Mouse (Mus musculus) neural tube, embryonic 11.5 days (tissue): ENCODE data around the gene Atp6v0a1. TPM values are rescaled to one million over a fixed set of nuclear protein-coding genes. Genes with fewer than 3 reads are reported as not detected.
A peak's percentile ranks its signal among the peaks of the same experiment; 100 is the strongest.
"Not testable (repeated sequence)": the region's sequence is repeated elsewhere in the genome, so short reads cannot be mapped to it uniquely, and the experiment has no call there.

Experiments
- ATAC-seq: fragments of 200-750 bp; cut with Nextera tagmentation; 2 replicates; pipeline ENCODE4 v1.8.0; 2017; ENCODE audit warnings: moderate number of reproducible peaks, mild to moderate bottlenecking, moderate TSS enrichment, moderate library complexity; ENCODE audit not compliant: insufficient read depth, low FRiP score, low TSS enrichment
- DNase-seq: peaks from one replicate; pipeline ENCODE4 v3.0.0-alpha.2; 2015; ENCODE audit warnings: low spot score
- H3K27ac ChIP-seq: fragments of 300-500 bp; sonication (generic); 2 replicates; pipeline ENCODE4 v1.5.1; 2014; ENCODE audit warnings: low read depth, mild to moderate bottlenecking, low read length
- H3K27me3 ChIP-seq: fragments of 300-500 bp; sonication (generic); 2 replicates; pipeline ENCODE4 v1.6.1; 2014; ENCODE audit warnings: mild to moderate bottlenecking, low read length, mixed read lengths; ENCODE audit not compliant: control insufficient read depth, insufficient read depth
- H3K36me3 ChIP-seq: fragments of 300-500 bp; sonication (generic); 2 replicates; pipeline ENCODE4 v1.6.1; 2014; ENCODE audit warnings: mild to moderate bottlenecking, low read length, moderate library complexity, mixed read lengths; ENCODE audit not compliant: control insufficient read depth, insufficient read depth
- H3K4me1 ChIP-seq: fragments of 300-500 bp; sonication (generic); 2 replicates; pipeline ENCODE4 v1.6.1; 2014; ENCODE audit warnings: low read length, mixed read lengths; ENCODE audit not compliant: control insufficient read depth, insufficient read depth
- H3K4me2 ChIP-seq: fragments of 300-500 bp; sonication (generic); 2 replicates; pipeline ENCODE4 v1.6.1; 2014; ENCODE audit warnings: low read depth, mild to moderate bottlenecking, moderate library complexity
- H3K4me3 ChIP-seq: fragments of 300-500 bp; sonication (generic); 2 replicates; pipeline ENCODE4 v1.5.1; 2014; ENCODE audit warnings: low read depth, low read length
- H3K9ac ChIP-seq: fragments of 300-500 bp; sonication (generic); 2 replicates; pipeline ENCODE4 v1.6.1; 2014; ENCODE audit warnings: mild to moderate bottlenecking, low read length
- H3K9me3 ChIP-seq: fragments of 300-500 bp; sonication (generic); 2 replicates; pipeline ENCODE4 v1.6.1; 2016; ENCODE audit warnings: low read length; ENCODE audit not compliant: control insufficient read depth
- WGBS: fragments of 180-500 bp; shearing (Covaris S2); extraction: QIAGEN DNeasy Blood & Tissue Kit; methylation state at CpG from one replicate; pipeline ENCODE4 v1.1.7; 2014; 5-methylcytosine and 5-hydroxymethylcytosine counted together
- polyA plus RNA-seq: library from polyadenylated mRNA; unstranded; fragments of >200 nt; fragmentation: Nextera tagmentation; extraction: Ambion mirVana; gene quantifications from 2 replicates; pipeline ENCODE4 v1.2.1, GENCODE M21; 2014

The Atp6v0a1 gene
- polyA plus RNA-seq, 1 experiment from 2014 or later, result 54.1 TPM

- Histone ChIP-seq H3K4me2 (no peak overlapping the region), H3K36me3 (no peaks in the 10 kb centered on the region), H3K4me1 (no peaks in the 10 kb centered on the region), H3K9me3 (no peaks in the 10 kb centered on the region), H3K9ac (no peak overlapping the region), H3K4me3 (no peak overlapping the region), H3K27me3 (no peaks in the 10 kb centered on the region), H3K27ac (no peak overlapping the region)
- 59% methylated on average over 3 of the region's 3 CpGs for WGBS
- ATAC-seq (no peak), DNase-seq (no peak)
These were observed 10.0 kb upstream of the Atp6v0a1 start for GRCm38 (mm10) chr11:100999254-100999653.

- not testable (repeated sequence) for H3K9me3 ChIP-seq, ATAC-seq, H3K36me3 ChIP-seq, DNase-seq, H3K4me2 ChIP-seq, H3K4me1 ChIP-seq, H3K9ac ChIP-seq, H3K27me3 ChIP-seq, H3K4me3 ChIP-seq, H3K27ac ChIP-seq
- 92% methylated on average over 4 of the region's 6 CpGs for WGBS
These were observed 7.2 kb upstream of the Atp6v0a1 start for GRCm38 (mm10) chr11:101001875-101002552.

- no peaks in the 10 kb centered on the region for H3K4me1 ChIP-seq
- H3K27me3 ChIP-seq, result no peaks in the 10 kb centered on the region
- no peak overlapping the region for H3K4me3 ChIP-seq
- no peaks in the 10 kb centered on the region for H3K36me3 ChIP-seq
- no peak for DNase-seq
- no peak overlapping the region for H3K4me2 ChIP-seq
- WGBS, result 45% methylated on average over 3 of the region's 3 CpGs
- no peak for ATAC-seq
- H3K9me3 ChIP-seq, result no peaks in the 10 kb centered on the region
- no peak overlapping the region for H3K9ac ChIP-seq
- no peak overlapping the region for H3K27ac ChIP-seq
These were observed 6.1 kb upstream of the Atp6v0a1 start for GRCm38 (mm10) chr11:101003025-101003685.

- Histone ChIP-seq H3K27me3 (no peaks in the 10 kb centered on the region), H3K4me3 (peak overlapping the region; percentile 60), H3K4me2 (peak overlapping the region; percentile 72), H3K9me3 (no peaks in the 10 kb centered on the region), H3K36me3 (no peaks in the 10 kb centered on the region), H3K9ac (peak overlapping the region; percentile 73), H3K27ac (peak overlapping the region; percentile 65), H3K4me1 (peaks cover 14% of the 10 kb centered on the region)
- WGBS, result 60% methylated on average over 14 of the region's 14 CpGs
- DNase-seq (no peak), ATAC-seq (no peak)
These were observed 826 bp upstream of the Atp6v0a1 start for GRCm38 (mm10) chr11:101008206-101009045.

- H3K36me3 ChIP-seq, result no peaks in the 10 kb centered on the region
- no peaks in the 10 kb centered on the region for H3K27me3 ChIP-seq
- peak overlapping the region; percentile 73 for H3K9ac ChIP-seq
- 13% methylated on average over 29 of the region's 29 CpGs for WGBS
- H3K4me2 ChIP-seq, result peak overlapping the region; percentile 72
- no peaks in the 10 kb centered on the region for H3K9me3 ChIP-seq
- peak overlapping the region; percentile 60 for H3K4me3 ChIP-seq
- DNase-seq, result peak; percentile 17
- H3K27ac ChIP-seq, result peak overlapping the region; percentile 65
- ATAC-seq, result peak; percentile 48
- peaks cover 14% of the 10 kb centered on the region for H3K4me1 ChIP-seq
These were observed 884 bp downstream of the Atp6v0a1 start for GRCm38 (mm10) chr11:101009888-101010784.

- Histone ChIP-seq H3K4me1 (peaks cover 14% of the 10 kb centered on the region), H3K4me2 (no peak overlapping the region)
These were observed 2.4 kb downstream of the Atp6v0a1 start for GRCm38 (mm10) chr11:101011641-101012040.

GRCm38 (mm10) chr11:101023371-101023770 is 14.1 kb downstream of the Atp6v0a1 start:
- H3K4me2 ChIP-seq, result no peak overlapping the region
- ATAC-seq (no peak), DNase-seq (no peak)
- no peaks in the 10 kb centered on the region for H3K9me3 ChIP-seq
- H3K27me3 ChIP-seq, result no peaks in the 10 kb centered on the region
- H3K36me3 ChIP-seq, result peaks cover 9% of the 10 kb centered on the region
- H3K4me1 ChIP-seq, result no peaks in the 10 kb centered on the region
- H3K4me3 ChIP-seq, result no peak overlapping the region
- H3K27ac ChIP-seq, result no peak overlapping the region
- 87% methylated on average over 12 of the region's 12 CpGs for WGBS
- no peak overlapping the region for H3K9ac ChIP-seq

More at GRCm38 (mm10) chr11:101011641-101012040, 2.4 kb downstream of the Atp6v0a1 start:
- no peak for ATAC-seq
- Histone ChIP-seq H3K27me3 (no peaks in the 10 kb centered on the region), H3K4me3 (no peak overlapping the region), H3K36me3 (no peaks in the 10 kb centered on the region), H3K9me3 (no peaks in the 10 kb centered on the region), H3K9ac (no peak overlapping the region), H3K27ac (no peak overlapping the region)
- no peak for DNase-seq
- WGBS, result 90% methylated on average over 6 of the region's 6 CpGs

GRCm38 (mm10) chr11:101024001-101024400 is 14.7 kb downstream of the Atp6v0a1 start:
- Histone ChIP-seq H3K9ac (no peak overlapping the region), H3K27ac (no peak overlapping the region), H3K36me3 (peaks cover 9% of the 10 kb centered on the region), H3K4me3 (no peak overlapping the region), H3K27me3 (no peaks in the 10 kb centered on the region), H3K4me1 (no peaks in the 10 kb centered on the region), H3K4me2 (no peak overlapping the region), H3K9me3 (no peaks in the 10 kb centered on the region)
- WGBS, result 94% methylated on average over 4 of the region's 4 CpGs
- DNase-seq (no peak), ATAC-seq (no peak)
